Mouse (Mus musculus) lung, postnatal 0 days (tissue): ENCODE results near the gene Ddr2.

Source experiments
- CTCF ChIP-seq: IDR thresholded peaks from 2 replicates; pipeline ENCODE4 v1.5.1; 2016; ENCODE audit warnings: antibody characterized with exemption, mild to moderate bottlenecking
- EP300 ChIP-seq: IDR thresholded peaks from 2 replicates; pipeline ENCODE4 v1.6.1; 2016; ENCODE audit warnings: antibody characterized with exemption, mild to moderate bottlenecking, control low read depth

GRCm38 (mm10) chr1:169927753-169928369 lies 182.7 kb downstream of the Ddr2 start:
- TF ChIP-seq CTCF (no peak), EP300 (no peak)
